Mouse (Mus musculus): ENCODE data around the gene Lrrc7.

Lrrc7 gene

GRCm38 (mm10) chr3:158362091-158362490 is 199.9 kb downstream of the Lrrc7 start:
- DNase-seq (ENCODE audit: low spot score): no peak

GRCm38 (mm10) chr3:158356706-158357105 is 205.3 kb downstream of the Lrrc7 start:
- DNase-seq (ENCODE audit: low spot score): no peak

GRCm38 (mm10) chr3:158356194-158356593 is 205.8 kb downstream of the Lrrc7 start:
- no peak for DNase-seq (ENCODE audit: low spot score)

GRCm38 (mm10) chr3:158340808-158341207 is 221.2 kb downstream of the Lrrc7 start:
- no peak for DNase-seq (ENCODE audit: low spot score)

- DNase-seq (ENCODE audit: low spot score): no peak
Measured at GRCm38 (mm10) chr3:158330085-158330484, 231.9 kb downstream of the Lrrc7 start.

GRCm38 (mm10) chr3:158310391-158310790 is 251.6 kb downstream of the Lrrc7 start:
- DNase-seq (ENCODE audit: low spot score): no peak

- no peak for DNase-seq (ENCODE audit: low spot score)
Measured at GRCm38 (mm10) chr3:158307415-158307814, 254.6 kb downstream of the Lrrc7 start.

- no peak for DNase-seq (ENCODE audit: low spot score)
Measured at GRCm38 (mm10) chr3:158298732-158299131, 263.3 kb downstream of the Lrrc7 start.

- DNase-seq (ENCODE audit: low spot score): no peak
Measured at GRCm38 (mm10) chr3:158295041-158295440, 267.0 kb downstream of the Lrrc7 start.

- DNase-seq (ENCODE audit: low spot score): no peak
Measured at GRCm38 (mm10) chr3:158284431-158284830, 277.6 kb downstream of the Lrrc7 start.

- DNase-seq (ENCODE audit: low spot score): no peak
Measured at GRCm38 (mm10) chr3:158278631-158279030, 283.4 kb downstream of the Lrrc7 start.

GRCm38 (mm10) chr3:158272700-158273099 is 289.3 kb downstream of the Lrrc7 start:
- no peak for DNase-seq (ENCODE audit: low spot score)

GRCm38 (mm10) chr3:158270887-158271286 is 291.1 kb downstream of the Lrrc7 start:
- DNase-seq (ENCODE audit: low spot score): no peak

GRCm38 (mm10) chr3:158252576-158252975 is 309.4 kb downstream of the Lrrc7 start:
- no peak for DNase-seq (ENCODE audit: low spot score)

GRCm38 (mm10) chr3:158247672-158248071 is 314.3 kb downstream of the Lrrc7 start:
- DNase-seq (ENCODE audit: low spot score): no peak

- no peak for DNase-seq (ENCODE audit: low spot score)
Measured at GRCm38 (mm10) chr3:158210657-158211056, 351.4 kb downstream of the Lrrc7 start.

- no peak for DNase-seq (ENCODE audit: low spot score)
Measured at GRCm38 (mm10) chr3:158210026-158210425, 352.0 kb downstream of the Lrrc7 start.

GRCm38 (mm10) chr3:158207840-158208239 is 354.2 kb downstream of the Lrrc7 start:
- no peak for DNase-seq (ENCODE audit: low spot score)

GRCm38 (mm10) chr3:158202776-158203175 is 359.2 kb downstream of the Lrrc7 start:
- DNase-seq (ENCODE audit: low spot score): no peak

GRCm38 (mm10) chr3:158195426-158195825 is 366.6 kb downstream of the Lrrc7 start:
- DNase-seq (ENCODE audit: low spot score): no peak

- no peak for DNase-seq (ENCODE audit: low spot score)
Measured at GRCm38 (mm10) chr3:158193229-158193628, 368.8 kb downstream of the Lrrc7 start.

GRCm38 (mm10) chr3:158174880-158175735 is 386.9 kb downstream of the Lrrc7 start:
- DNase-seq (ENCODE audit: low spot score): no peak

- DNase-seq (ENCODE audit: low spot score): no peak
Measured at GRCm38 (mm10) chr3:158169180-158169579, 392.8 kb downstream of the Lrrc7 start.

GRCm38 (mm10) chr3:158168454-158168853 is 393.6 kb downstream of the Lrrc7 start:
- DNase-seq (ENCODE audit: low spot score): no peak
